Mouse (Mus musculus): ENCODE data around the gene Gm9821. TPM values are rescaled to one million over a fixed set of nuclear protein-coding genes. Genes with fewer than 3 reads are reported as not detected.

The Gm9821 gene
- polyA plus RNA-seq, 1 experiment from 2014 or later = 0.37 TPM

- ATAC-seq (ENCODE audit: low FRiP score, low read depth) = no peak
- WGBS = 75% methylated on average over 3 of the region's 3 CpGs
- Histone ChIP-seq H3K9ac (replicated peaks) (no peak overlapping the region), H3K4me3 (no peak overlapping the region), H3K9me3 (no peaks in the 10 kb centered on the region), H3K27me3 (peaks cover 28% of the 10 kb centered on the region), H3K4me1 (peaks cover 17% of the 10 kb centered on the region), H3K4me2 (replicated peaks) (peak overlapping the region; percentile 21; the same call in 1 of the 2 replicates), H3K36me3 (no peaks in the 10 kb centered on the region), H3K27ac (replicated peaks) (no peak overlapping the region)
Measured at GRCm38 (mm10) chr2:91964610-91965204, 19.2 kb downstream of the Gm9821 start.

- no peaks in the 10 kb centered on the region for H3K9me3 ChIP-seq
- no peak overlapping the region for H3K4me3 ChIP-seq
- no peaks in the 10 kb centered on the region for H3K36me3 ChIP-seq
- no peak overlapping the region for H3K27ac ChIP-seq (replicated peaks)
- H3K27me3 ChIP-seq = peaks cover 35% of the 10 kb centered on the region
- peaks cover 17% of the 10 kb centered on the region for H3K4me1 ChIP-seq
- WGBS = 15% methylated on average over 20 of the region's 20 CpGs
- H3K9ac ChIP-seq (replicated peaks) = peak overlapping the region; percentile 44; the same call in 1 of the 2 replicates
- H3K4me2 ChIP-seq (replicated peaks) = peak overlapping the region; percentile 21
- ATAC-seq (ENCODE audit: low FRiP score, low read depth) = no peak
Measured at GRCm38 (mm10) chr2:91965417-91965816, 19.9 kb downstream of the Gm9821 start.

GRCm38 (mm10) chr2:91966367-91966766, 20.9 kb downstream of the Gm9821 start:
- H3K9ac ChIP-seq (replicated peaks) = no peak overlapping the region
- WGBS = 88% methylated on average over 5 of the region's 5 CpGs
- no peak for ATAC-seq (ENCODE audit: low FRiP score, low read depth)
- peaks cover 45% of the 10 kb centered on the region for H3K27me3 ChIP-seq
- peaks cover 21% of the 10 kb centered on the region for H3K4me1 ChIP-seq
- no peak overlapping the region for H3K4me3 ChIP-seq
- no peaks in the 10 kb centered on the region for H3K9me3 ChIP-seq
- no peak overlapping the region for H3K4me2 ChIP-seq (replicated peaks)
- no peak overlapping the region for H3K27ac ChIP-seq (replicated peaks)
- no peaks in the 10 kb centered on the region for H3K36me3 ChIP-seq

GRCm38 (mm10) chr2:91967962-91968361, 22.5 kb downstream of the Gm9821 start:
- H3K4me1 ChIP-seq = peaks cover 19% of the 10 kb centered on the region
- H3K9ac ChIP-seq (replicated peaks) = no peak overlapping the region
- no peak overlapping the region for H3K4me2 ChIP-seq (replicated peaks)
- H3K9me3 ChIP-seq = no peaks in the 10 kb centered on the region
- H3K27ac ChIP-seq (replicated peaks) = peak overlapping the region; percentile 35; the same call in 1 of the 2 replicates
- H3K27me3 ChIP-seq = peaks cover 57% of the 10 kb centered on the region
- WGBS = 72% methylated on average over 11 of the region's 11 CpGs
- no peaks in the 10 kb centered on the region for H3K36me3 ChIP-seq
- no peak for ATAC-seq (ENCODE audit: low FRiP score, low read depth)
- no peak overlapping the region for H3K4me3 ChIP-seq

- Histone ChIP-seq H3K4me1 (peaks cover 36% of the 10 kb centered on the region), H3K9me3 (no peaks in the 10 kb centered on the region), H3K4me3 (no peak overlapping the region), H3K36me3 (no peaks in the 10 kb centered on the region), H3K9ac (replicated peaks) (peak overlapping the region; percentile 20; the same call in 1 of the 2 replicates), H3K4me2 (replicated peaks) (peak overlapping the region; percentile 31), H3K27ac (replicated peaks) (0 out of 2 replicates have a peak overlapping the region, but pooled peaks have one; percentile 22), H3K27me3 (peaks cover 72% of the 10 kb centered on the region)
- 18% methylated on average over 21 of the region's 21 CpGs for WGBS
- 0 out of 2 replicates have a peak, but pooled peaks have one; percentile 14 for ATAC-seq (ENCODE audit: low FRiP score, low read depth)
Measured at GRCm38 (mm10) chr2:91971231-91972097, 26.0 kb downstream of the Gm9821 start.

- no peak for ATAC-seq (ENCODE audit: low FRiP score, low read depth)
- WGBS = 50% methylated on average over 13 of the region's 13 CpGs
- peaks cover 73% of the 10 kb centered on the region for H3K27me3 ChIP-seq
Measured at GRCm38 (mm10) chr2:91972121-91972566, 26.6 kb downstream of the Gm9821 start.

GRCm38 (mm10) chr2:91973416-91974135, 28.1 kb downstream of the Gm9821 start:
- Histone ChIP-seq H3K27me3 (peaks cover 86% of the 10 kb centered on the region), H3K36me3 (no peaks in the 10 kb centered on the region), H3K4me3 (no peak overlapping the region), H3K9me3 (no peaks in the 10 kb centered on the region), H3K4me1 (peaks cover 41% of the 10 kb centered on the region), H3K9ac (replicated peaks) (no peak overlapping the region), H3K27ac (replicated peaks) (no peak overlapping the region), H3K4me2 (replicated peaks) (no peak overlapping the region)
- ATAC-seq (ENCODE audit: low FRiP score, low read depth) = no peak
- 13% methylated on average over 7 of the region's 7 CpGs for WGBS

More at GRCm38 (mm10) chr2:91972121-91972566, 26.6 kb downstream of the Gm9821 start:
- H3K4me2 ChIP-seq (replicated peaks) = no peak overlapping the region
- H3K9me3 ChIP-seq = no peaks in the 10 kb centered on the region
- H3K36me3 ChIP-seq = no peaks in the 10 kb centered on the region
- H3K9ac ChIP-seq (replicated peaks) = no peak overlapping the region
- no peak overlapping the region for H3K4me3 ChIP-seq
- no peak overlapping the region for H3K27ac ChIP-seq (replicated peaks)
- H3K4me1 ChIP-seq = peaks cover 36% of the 10 kb centered on the region

- H3K36me3 ChIP-seq = no peaks in the 10 kb centered on the region
- H3K27me3 ChIP-seq = peaks cover 74% of the 10 kb centered on the region
- H3K9me3 ChIP-seq = no peaks in the 10 kb centered on the region
- peaks cover 52% of the 10 kb centered on the region for H3K4me1 ChIP-seq
- peak within 1 kb of the TSS; percentile 48 for H3K9ac ChIP-seq (replicated peaks)
- H3K27ac ChIP-seq (replicated peaks) = no peak within 1 kb of the TSS
- WGBS = 1% methylated on average over 77 of the region's 79 CpGs
- H3K4me3 ChIP-seq = peak within 1 kb of the TSS; percentile 41
- peak within 1 kb of the TSS; percentile 57 for H3K4me2 ChIP-seq (replicated peaks)
- peak; percentile 36 for ATAC-seq (ENCODE audit: low FRiP score, low read depth)
Measured at GRCm38 (mm10) chr2:91975581-91976541, 30.4 kb downstream of the Gm9821 start, which contains the start of gene Dgkz. TSS of gene Dgkz (minus strand) at chr2:91975864.

- no peak overlapping the region for H3K27ac ChIP-seq (replicated peaks)
- H3K36me3 ChIP-seq = no peaks in the 10 kb centered on the region
Measured at GRCm38 (mm10) chr2:91977960-91978359, 32.5 kb downstream of the Gm9821 start.

GRCm38 (mm10) chr2:91978547-91978946, 33.0 kb downstream of the Gm9821 start:
- peaks cover 35% of the 10 kb centered on the region for H3K4me1 ChIP-seq
- WGBS = 38% methylated on average over 2 of the region's 2 CpGs
- H3K36me3 ChIP-seq = no peaks in the 10 kb centered on the region
- H3K4me2 ChIP-seq (replicated peaks) = no peak overlapping the region
- no peak overlapping the region for H3K4me3 ChIP-seq
- H3K27ac ChIP-seq (replicated peaks) = no peak overlapping the region
- H3K9me3 ChIP-seq = no peaks in the 10 kb centered on the region
- no peak for ATAC-seq (ENCODE audit: low FRiP score, low read depth)
- peaks cover 58% of the 10 kb centered on the region for H3K27me3 ChIP-seq
- H3K9ac ChIP-seq (replicated peaks) = no peak overlapping the region

More at GRCm38 (mm10) chr2:91977960-91978359, 32.5 kb downstream of the Gm9821 start:
- H3K9me3 ChIP-seq = no peaks in the 10 kb centered on the region
- peaks cover 61% of the 10 kb centered on the region for H3K27me3 ChIP-seq
- WGBS = 85% methylated on average over 4 of the region's 4 CpGs
- no peak overlapping the region for H3K4me2 ChIP-seq (replicated peaks)
- H3K9ac ChIP-seq (replicated peaks) = no peak overlapping the region
- no peak overlapping the region for H3K4me3 ChIP-seq
- no peak for ATAC-seq (ENCODE audit: low FRiP score, low read depth)
- H3K4me1 ChIP-seq = peaks cover 38% of the 10 kb centered on the region

- H3K9me3 ChIP-seq = no peaks in the 10 kb centered on the region
- peaks cover 41% of the 10 kb centered on the region for H3K27me3 ChIP-seq
- no peak overlapping the region for H3K4me2 ChIP-seq (replicated peaks)
- WGBS = 14% methylated on average over 4 of the region's 4 CpGs
- no peak overlapping the region for H3K4me3 ChIP-seq
- H3K27ac ChIP-seq (replicated peaks) = no peak overlapping the region
- no peak overlapping the region for H3K9ac ChIP-seq (replicated peaks)
- H3K4me1 ChIP-seq = peaks cover 41% of the 10 kb centered on the region
- ATAC-seq (ENCODE audit: low FRiP score, low read depth) = no peak
- H3K36me3 ChIP-seq = no peaks in the 10 kb centered on the region
Measured at GRCm38 (mm10) chr2:91980245-91980644, 34.7 kb downstream of the Gm9821 start.

All from midbrain, embryonic 12.5 days (tissue).